In genomic region chr11:69687061-69687460, GRCm38 (mm10) we compare ENCODE assay signal across 11 mouse cellular contexts. TPM values are rescaled to one million over a fixed set of nuclear protein-coding genes. Genes with fewer than 3 reads are reported as not detected.
DNase-seq lines count a peak whose midpoint lies in the region; ATAC-seq and TF ChIP-seq lines count a peak whose summit lies in the region.
"Had no signal": no experiment of that assay in that cellular context is flagged by ENCODE, and none has a peak within 500 bp of the region (broad histone marks: within the 10 kb centered on the region; RNA-seq: fewer than 3 reads in every experiment).

No protein-coding gene starts in this region.

- no peaks in the 10 kb centered on the region for H3K9me3 ChIP-seq in forebrain, embryonic 13.5 days (replicated peaks)
- H3K9me3 ChIP-seq in forebrain, embryonic 14.5 days (replicated peaks; ENCODE audit: control insufficient read depth, low read length): no peaks in the 10 kb centered on the region
- H3K9me3 ChIP-seq in kidney, embryonic 15.5 days (replicated peaks): no peaks in the 10 kb centered on the region
- H3K9me3 ChIP-seq in E14TG2a.4 (ENCODE audit: low read length): no peaks in the 10 kb centered on the region
- no peaks in the 10 kb centered on the region for H3K9me3 ChIP-seq in intestine, postnatal 0 days (ENCODE audit: control insufficient read depth)
- H3K9me3 ChIP-seq: hindbrain, embryonic 15.5 days had no signal

- H3K9ac ChIP-seq in forebrain, embryonic 13.5 days: peak overlapping the region; percentile 45; the same call in 1 of the 2 replicates
- H3K9ac ChIP-seq in forebrain, embryonic 14.5 days (ENCODE audit: low read length): no peak overlapping the region; the same call in 1 of the 2 replicates
- H3K9ac ChIP-seq in kidney, embryonic 15.5 days: no peak overlapping the region
- no peak overlapping the region for H3K9ac ChIP-seq in intestine, postnatal 0 days (ENCODE audit: low read depth, low read length)
- H3K9ac ChIP-seq: hindbrain, embryonic 15.5 days had no signal

- H3K4me2 ChIP-seq in forebrain, embryonic 13.5 days: no peak overlapping the region
- H3K4me2 ChIP-seq in forebrain, embryonic 14.5 days (ENCODE audit: low read length): no peak overlapping the region
- no peak overlapping the region for H3K4me2 ChIP-seq in kidney, embryonic 15.5 days
- H3K4me2 ChIP-seq in intestine, postnatal 0 days (replicated peaks; ENCODE audit: low read depth): peak overlapping the region; percentile 62
- H3K4me2 ChIP-seq: hindbrain, embryonic 15.5 days had no signal

- WGBS in forebrain, embryonic 13.5 days: 62% methylated on average over 5 of the region's 5 CpGs
- WGBS in forebrain, embryonic 14.5 days: 64% methylated on average over 5 of the region's 5 CpGs
- 61% methylated on average over 5 of the region's 5 CpGs for WGBS in kidney, embryonic 15.5 days
- 50% methylated on average over 5 of the region's 5 CpGs for WGBS in intestine, postnatal 0 days

- no peak overlapping the region for H3K27ac ChIP-seq in forebrain, embryonic 13.5 days
- no peak overlapping the region for H3K27ac ChIP-seq in forebrain, embryonic 14.5 days (ENCODE audit: low read depth, low read length)
- peak overlapping the region; percentile 7; the same call in 1 of the 2 replicates for H3K27ac ChIP-seq in kidney, embryonic 15.5 days
- no peak overlapping the region for H3K27ac ChIP-seq in intestine, postnatal 0 days (ENCODE audit: low read depth, low read length)

- H3K4me1 ChIP-seq in forebrain, embryonic 13.5 days: peaks cover 29% of the 10 kb centered on the region
- peaks cover 14% of the 10 kb centered on the region; the same call in 1 of the 2 replicates for H3K4me1 ChIP-seq in forebrain, embryonic 14.5 days (ENCODE audit: control insufficient read depth, insufficient read depth, low read length)
- H3K4me1 ChIP-seq in kidney, embryonic 15.5 days: peaks cover 33% of the 10 kb centered on the region
- H3K4me1 ChIP-seq in E14TG2a.4 (replicated peaks; ENCODE audit: low read depth, low read length): peaks cover 96% of the 10 kb centered on the region
- peaks cover 9% of the 10 kb centered on the region for H3K4me1 ChIP-seq in intestine, postnatal 0 days (replicated peaks; ENCODE audit: control insufficient read depth, insufficient read depth, low read length)

- TF ChIP-seq CTCF in E14TG2a.4 (conservative IDR thresholded peaks at IDR 0.05; ENCODE audit: low read length): no peak
- TF ChIP-seq CTCF in intestine, postnatal 0 days (IDR thresholded peaks at IDR 0.05; ENCODE audit: low read depth): no peak

- no peaks in the 10 kb centered on the region for H3K27me3 ChIP-seq in forebrain, embryonic 13.5 days
- H3K27me3 ChIP-seq in forebrain, embryonic 14.5 days (replicated peaks; ENCODE audit: control insufficient read depth, insufficient read depth, low read length): no peaks in the 10 kb centered on the region
- no peaks in the 10 kb centered on the region for H3K27me3 ChIP-seq in kidney, embryonic 15.5 days
- H3K27me3 ChIP-seq in E14TG2a.4 (ENCODE audit: insufficient read depth, low read length): no peaks in the 10 kb centered on the region
- H3K27me3 ChIP-seq in intestine, postnatal 0 days (replicated peaks; ENCODE audit: control insufficient read depth, insufficient read depth, low read length): no peaks in the 10 kb centered on the region
- H3K27me3 ChIP-seq: hindbrain, embryonic 15.5 days; Patski had no signal

- H3K36me3 ChIP-seq in forebrain, embryonic 13.5 days (ENCODE audit: poor library complexity, severe bottlenecking): no peaks in the 10 kb centered on the region
- H3K36me3 ChIP-seq in forebrain, embryonic 14.5 days (ENCODE audit: control insufficient read depth, insufficient read depth, low read length): no peaks in the 10 kb centered on the region
- H3K36me3 ChIP-seq in kidney, embryonic 15.5 days: no peaks in the 10 kb centered on the region
- peaks cover 48% of the 10 kb centered on the region for H3K36me3 ChIP-seq in E14TG2a.4 (ENCODE audit: insufficient read depth, low read length)
- H3K36me3 ChIP-seq in intestine, postnatal 0 days (ENCODE audit: control insufficient read depth, insufficient read depth): no peaks in the 10 kb centered on the region
- H3K36me3 ChIP-seq: hindbrain, embryonic 15.5 days had no signal

- no peak for DNase-seq in forebrain, embryonic 14.5 days (ENCODE audit: low spot score)
- DNase-seq in kidney, postnatal 36 days: no peak
- DNase-seq in thymus, adult 18-20 months: no peak
- DNase-seq in frontal cortex, postnatal 25 days (ENCODE audit: low spot score in 2 of 2): no peak

- H3K4me3 ChIP-seq in forebrain, embryonic 13.5 days: no peak overlapping the region
- H3K4me3 ChIP-seq in forebrain, embryonic 14.5 days (ENCODE audit: low read depth, low read length): no peak overlapping the region
- no peak overlapping the region for H3K4me3 ChIP-seq in kidney, embryonic 15.5 days (replicated peaks)
- H3K4me3 ChIP-seq in E14TG2a.4 (replicated peaks; ENCODE audit: low read length): peak overlapping the region; percentile 95
- no peak overlapping the region for H3K4me3 ChIP-seq in intestine, postnatal 0 days (ENCODE audit: low read depth, low read length)
- H3K4me3 ChIP-seq: hindbrain, embryonic 15.5 days; myocyte had no signal

- no peak for ATAC-seq in forebrain, embryonic 13.5 days
- ATAC-seq in forebrain, embryonic 14.5 days: no peak
- ATAC-seq in kidney, embryonic 15.5 days (replicated peaks; ENCODE audit: low FRiP score): no peak
- ATAC-seq in intestine, postnatal 0 days: no peak

RNA-seq across cellular contexts. Expression of gene Tnfsf13, which starts 1.5 kb away (rescaled TPM):
- polyA plus RNA-seq in forebrain, embryonic 13.5 days (2015; fragmentation: Nextera tagmentation; extraction: Ambion mirVana): 0.15 and 0.43 TPM in 2 replicates
- polyA plus RNA-seq in forebrain, embryonic 14.5 days (2014; fragmentation: Nextera tagmentation; extraction: Ambion mirVana): 0.53 TPM in 1 of 2 replicates, not detected in the other
- 0.45 and 0.53 TPM in 2 replicates for polyA plus RNA-seq in kidney, embryonic 15.5 days (2015; fragmentation: Nextera tagmentation; extraction: Ambion mirVana)
- polyA plus RNA-seq in intestine, postnatal 0 days (2015; fragmentation: Nextera tagmentation; extraction: Ambion mirVana): 1.6 and 1.8 TPM in 2 replicates

RNA-seq across cellular contexts. Expression of gene Senp3, which starts 5.2 kb away (rescaled TPM):
- 93.7 and 99.6 TPM in 2 replicates for polyA plus RNA-seq in forebrain, embryonic 13.5 days (2015; fragmentation: Nextera tagmentation; extraction: Ambion mirVana)
- 81.8 and 88.2 TPM in 2 replicates for polyA plus RNA-seq in forebrain, embryonic 14.5 days (2014; fragmentation: Nextera tagmentation; extraction: Ambion mirVana)
- 91.6 and 95.2 TPM in 2 replicates for polyA plus RNA-seq in kidney, embryonic 15.5 days (2015; fragmentation: Nextera tagmentation; extraction: Ambion mirVana)
- polyA plus RNA-seq in intestine, postnatal 0 days (2015; fragmentation: Nextera tagmentation; extraction: Ambion mirVana): 26.7 and 27.6 TPM in 2 replicates

RNA-seq across cellular contexts. Expression of gene Tnfsf12, which starts 8.6 kb away (rescaled TPM):
- polyA plus RNA-seq in forebrain, embryonic 13.5 days (2015; fragmentation: Nextera tagmentation; extraction: Ambion mirVana): 1.00 and 1.1 TPM in 2 replicates
- polyA plus RNA-seq in forebrain, embryonic 14.5 days (2014; fragmentation: Nextera tagmentation; extraction: Ambion mirVana): 2.2 and 2.7 TPM in 2 replicates
- polyA plus RNA-seq in kidney, embryonic 15.5 days (2015; fragmentation: Nextera tagmentation; extraction: Ambion mirVana): 9.1 and 11.1 TPM in 2 replicates
- 6.6 and 7.2 TPM in 2 replicates for polyA plus RNA-seq in intestine, postnatal 0 days (2015; fragmentation: Nextera tagmentation; extraction: Ambion mirVana)

RNA-seq across cellular contexts. Expression of gene Tnfsfm13, which starts 8.8 kb away (rescaled TPM):
- 0.45 and 0.87 TPM in 2 replicates for polyA plus RNA-seq in forebrain, embryonic 13.5 days (2015; fragmentation: Nextera tagmentation; extraction: Ambion mirVana)
- 1.5 and 1.6 TPM in 2 replicates for polyA plus RNA-seq in forebrain, embryonic 14.5 days (2014; fragmentation: Nextera tagmentation; extraction: Ambion mirVana)
- polyA plus RNA-seq in kidney, embryonic 15.5 days (2015; fragmentation: Nextera tagmentation; extraction: Ambion mirVana): 4.5 and 7.0 TPM in 2 replicates
- polyA plus RNA-seq in intestine, postnatal 0 days (2015; fragmentation: Nextera tagmentation; extraction: Ambion mirVana): 4.1 and 4.8 TPM in 2 replicates

RNA-seq across cellular contexts. Expression of gene Eif4a1, which starts 14.8 kb away (rescaled TPM):
- polyA plus RNA-seq in forebrain, embryonic 13.5 days (2015; fragmentation: Nextera tagmentation; extraction: Ambion mirVana): 654 and 701 TPM in 2 replicates
- polyA plus RNA-seq in forebrain, embryonic 14.5 days (2014; fragmentation: Nextera tagmentation; extraction: Ambion mirVana): 1,177 and 1,222 TPM in 2 replicates
- polyA plus RNA-seq in kidney, embryonic 15.5 days (2015; fragmentation: Nextera tagmentation; extraction: Ambion mirVana): 586 and 589 TPM in 2 replicates
- polyA plus RNA-seq in intestine, postnatal 0 days (2015; fragmentation: Nextera tagmentation; extraction: Ambion mirVana): 279 and 291 TPM in 2 replicates
